Mouse (Mus musculus) C2C12 (cell line): ENCODE data around the gene Rp9.

Source experiments
- CTCF ChIP-seq: IDR thresholded peaks from one replicate; pipeline ENCODE4 v1.5.1; 2011; ENCODE audit not compliant: control insufficient read depth, insufficient read depth, insufficient read length
- MAX ChIP-seq: IDR thresholded peaks from one replicate; pipeline ENCODE4 v1.6.1; 2011; ENCODE audit warnings: mild to moderate bottlenecking, control low read depth
- MYOD1 ChIP-seq: IDR thresholded peaks from one replicate; pipeline ENCODE4 v1.6.1; 2011; ENCODE audit warnings: low read depth; ENCODE audit not compliant: control insufficient read depth, insufficient read length

DNA sequence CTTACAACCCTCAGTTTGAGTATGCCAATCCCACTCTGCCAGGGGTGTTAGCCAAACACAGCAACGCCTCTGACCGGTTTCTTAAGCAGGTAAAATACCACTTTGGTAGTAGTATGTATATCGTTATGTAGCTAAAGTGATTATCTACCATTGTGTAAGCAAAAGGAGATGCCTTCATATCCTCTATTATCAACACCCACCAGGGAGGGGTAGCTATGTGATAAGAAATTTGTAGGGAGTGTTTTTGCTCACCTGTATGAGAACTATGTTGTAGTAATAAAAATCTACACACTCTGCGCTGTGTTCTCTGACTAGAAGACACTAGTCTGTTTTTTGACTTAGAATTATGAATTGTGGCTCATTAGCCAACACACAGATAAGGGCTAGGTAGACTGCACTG is 44.8 kb downstream of the Rp9 start:
- TF ChIP-seq MAX (no peak), CTCF (no peak), MYOD1 (no peak)
